24 mouse cellular contexts compared by ENCODE assay signal in the genomic region with DNA sequence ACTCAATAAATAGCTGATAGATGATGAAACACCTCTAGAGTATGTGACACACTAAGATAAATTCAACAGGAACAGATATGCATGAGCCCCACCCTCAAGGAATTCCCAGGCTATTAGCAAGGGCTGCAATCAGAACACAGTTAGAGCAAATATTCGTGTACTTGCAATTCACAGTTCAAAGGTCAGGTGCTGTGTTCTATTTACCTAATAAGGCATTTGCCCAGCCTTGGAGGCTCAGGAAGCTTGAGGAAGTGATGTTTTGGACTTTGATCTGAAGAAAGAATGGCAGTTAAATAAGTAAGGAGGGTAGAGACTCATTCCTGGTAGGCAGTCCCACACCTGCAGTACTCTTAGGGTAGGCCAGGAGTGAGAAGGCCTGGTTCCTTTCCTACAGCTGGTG.
DNase-seq lines count a peak whose midpoint lies in the region; ATAC-seq and TF ChIP-seq lines count a peak whose summit lies in the region.
"Had no signal": no experiment of that assay in that cellular context is flagged by ENCODE, and none has a peak within 500 bp of the region (broad histone marks: within the 10 kb centered on the region; RNA-seq: fewer than 3 reads in every experiment).

No protein-coding gene starts in this region.

- H3K27me3 ChIP-seq in liver, embryonic 16.5 days (ENCODE audit: control insufficient read depth, insufficient read depth, low read depth, low read length), result no peaks in the 10 kb centered on the region
- no peaks in the 10 kb centered on the region for H3K27me3 ChIP-seq in liver, embryonic 11.5 days (replicated peaks; ENCODE audit: control insufficient read depth, insufficient read depth, low read length)
- no peaks in the 10 kb centered on the region for H3K27me3 ChIP-seq in myocyte (ENCODE audit: control insufficient read depth, insufficient read depth, insufficient read length)
- H3K27me3 ChIP-seq: embryonic facial prominence, embryonic 15.5 days; heart, embryonic 13.5 days; neural tube, embryonic 15.5 days had no signal

- H3K4me1 ChIP-seq in liver, embryonic 16.5 days (ENCODE audit: control insufficient read depth, low read depth, low read length), result no peaks in the 10 kb centered on the region
- no peaks in the 10 kb centered on the region for H3K4me1 ChIP-seq in liver, embryonic 11.5 days (replicated peaks; ENCODE audit: control insufficient read depth, insufficient read depth, low read length)
- H3K4me1 ChIP-seq: embryonic facial prominence, embryonic 15.5 days; heart, embryonic 13.5 days; neural tube, embryonic 15.5 days had no signal

- 17% methylated on average over 1 of the region's 1 CpGs for WGBS in liver, embryonic 16.5 days (ENCODE audit: insufficient replicate concordance)
- WGBS in liver, embryonic 11.5 days, result 33% methylated on average over 1 of the region's 1 CpGs

- no peak overlapping the region for H3K4me2 ChIP-seq in liver, embryonic 16.5 days (ENCODE audit: low read depth, low read length)
- H3K4me2 ChIP-seq in liver, embryonic 11.5 days, result no peak overlapping the region
- H3K4me2 ChIP-seq in myocyte (ENCODE audit: low read depth), result no peak overlapping the region
- H3K4me2 ChIP-seq: embryonic facial prominence, embryonic 15.5 days; heart, embryonic 13.5 days; midbrain, embryonic 11.5 days; neural tube, embryonic 15.5 days had no signal

- no peak for TF ChIP-seq POLR2A in myocyte (IDR thresholded peaks at IDR 0.05; ENCODE audit: insufficient read length, low read depth)

- no peak overlapping the region for H3K27ac ChIP-seq in liver, embryonic 16.5 days (ENCODE audit: low read length)
- no peak overlapping the region for H3K27ac ChIP-seq in liver, embryonic 11.5 days (ENCODE audit: low read depth, low read length)
- H3K27ac ChIP-seq: embryonic facial prominence, embryonic 15.5 days; heart, embryonic 13.5 days; hindbrain, postnatal 0 days; layer of hippocampus, adult 2 months; liver, embryonic 14.5 days; neural tube, embryonic 15.5 days had no signal

- no peaks in the 10 kb centered on the region for H3K9me3 ChIP-seq in liver, embryonic 16.5 days (replicated peaks; ENCODE audit: control insufficient read depth, low read length)
- H3K9me3 ChIP-seq in liver, embryonic 11.5 days (ENCODE audit: control insufficient read depth, low read length), result no peaks in the 10 kb centered on the region
- H3K9me3 ChIP-seq: embryonic facial prominence, embryonic 15.5 days; heart, embryonic 13.5 days; neural tube, embryonic 15.5 days had no signal

- no peaks in the 10 kb centered on the region for H3K79me2 ChIP-seq in myocyte (ENCODE audit: control insufficient read depth, insufficient read depth)

- peak; percentile 35 for ATAC-seq in liver, embryonic 16.5 days (ENCODE audit: low read depth)
- ATAC-seq in liver, embryonic 11.5 days (replicated peaks; ENCODE audit: low FRiP score), result no peak
- ATAC-seq in CD4-positive, CD25-positive, alpha-beta regulatory T cell, adult 4 months, result no peak
- ATAC-seq: forebrain, embryonic 16.5 days; hindbrain, postnatal 0 days had no signal

- H3K36me3 ChIP-seq in liver, embryonic 16.5 days (ENCODE audit: control insufficient read depth, insufficient read depth), result no peaks in the 10 kb centered on the region
- H3K36me3 ChIP-seq in liver, embryonic 11.5 days (ENCODE audit: control insufficient read depth, insufficient read depth, low read length), result no peaks in the 10 kb centered on the region
- H3K36me3 ChIP-seq in myocyte (ENCODE audit: control insufficient read depth, insufficient read depth), result no peaks in the 10 kb centered on the region
- H3K36me3 ChIP-seq: embryonic facial prominence, embryonic 15.5 days; heart, embryonic 13.5 days; neural tube, embryonic 15.5 days had no signal

- no peak overlapping the region for H3ac ChIP-seq in myocyte (ENCODE audit: control insufficient read depth, insufficient read length)

- H3K9ac ChIP-seq in liver, embryonic 16.5 days (ENCODE audit: low read depth, low read length), result no peak overlapping the region
- no peak overlapping the region for H3K9ac ChIP-seq in liver, embryonic 11.5 days (ENCODE audit: low read depth, low read length)
- H3K9ac ChIP-seq: embryonic facial prominence, embryonic 15.5 days; heart, embryonic 13.5 days; liver, embryonic 14.5 days; neural tube, embryonic 15.5 days had no signal

- DNase-seq in heart, adult 11 months, result peak; percentile 76
- DNase-seq in heart, adult 8-10 months (ENCODE audit: low spot score), result no peak
- DNase-seq in liver, embryonic 11.5 days (ENCODE audit: low spot score), result no peak
- DNase-seq in yolk sac, embryonic 10.5 days (ENCODE audit: low spot score), result peak; percentile 66
- no peak for DNase-seq in layer of hippocampus, postnatal 36 days
- DNase-seq: adrenal gland, postnatal 36 days; cerebellum, adult 9-11 months; gastrocnemius, postnatal 14 days; heart, adult 18-20 months; heart, postnatal 14 days; kidney, postnatal 10 days; thymus, adult 18-20 months; thymus, postnatal 36 days had no signal

- H3K4me3 ChIP-seq in liver, embryonic 16.5 days (ENCODE audit: low read depth, low read length), result no peak overlapping the region
- no peak overlapping the region for H3K4me3 ChIP-seq in liver, embryonic 11.5 days (ENCODE audit: low read depth, low read length)
- no peak overlapping the region for H3K4me3 ChIP-seq in myocyte
- H3K4me3 ChIP-seq: embryonic facial prominence, embryonic 15.5 days; heart, embryonic 13.5 days; layer of hippocampus, adult 2 months; neural tube, embryonic 15.5 days had no signal

TF ChIP-seq in myocyte, 11 proteins besides CTCF, POLR2A, EP300 and RAD21:
- TF ChIP-seq CEBPB (IDR thresholded peaks at IDR 0.05; ENCODE audit: insufficient read depth, poor library complexity, severe bottlenecking) (0 out of 2 replicates have a peak, but pooled peaks have one; percentile 14), TCF3 (IDR thresholded peaks at IDR 0.05; ENCODE audit: insufficient read length, low read depth) (no peak)

Comparison
In these comparisons a context has a peak if more than half of its experiments do, and no peak if none do; other contexts are left out.
1. DNase-seq: peak in heart, adult 11 months (single experiment) and yolk sac, embryonic 10.5 days (single experiment); none in heart, adult 8-10 months (single experiment), liver, embryonic 11.5 days (single experiment) and layer of hippocampus, postnatal 36 days (0 of 2).